Mouse (Mus musculus): ENCODE data around the gene Pard3.

The Pard3 gene

DNA sequence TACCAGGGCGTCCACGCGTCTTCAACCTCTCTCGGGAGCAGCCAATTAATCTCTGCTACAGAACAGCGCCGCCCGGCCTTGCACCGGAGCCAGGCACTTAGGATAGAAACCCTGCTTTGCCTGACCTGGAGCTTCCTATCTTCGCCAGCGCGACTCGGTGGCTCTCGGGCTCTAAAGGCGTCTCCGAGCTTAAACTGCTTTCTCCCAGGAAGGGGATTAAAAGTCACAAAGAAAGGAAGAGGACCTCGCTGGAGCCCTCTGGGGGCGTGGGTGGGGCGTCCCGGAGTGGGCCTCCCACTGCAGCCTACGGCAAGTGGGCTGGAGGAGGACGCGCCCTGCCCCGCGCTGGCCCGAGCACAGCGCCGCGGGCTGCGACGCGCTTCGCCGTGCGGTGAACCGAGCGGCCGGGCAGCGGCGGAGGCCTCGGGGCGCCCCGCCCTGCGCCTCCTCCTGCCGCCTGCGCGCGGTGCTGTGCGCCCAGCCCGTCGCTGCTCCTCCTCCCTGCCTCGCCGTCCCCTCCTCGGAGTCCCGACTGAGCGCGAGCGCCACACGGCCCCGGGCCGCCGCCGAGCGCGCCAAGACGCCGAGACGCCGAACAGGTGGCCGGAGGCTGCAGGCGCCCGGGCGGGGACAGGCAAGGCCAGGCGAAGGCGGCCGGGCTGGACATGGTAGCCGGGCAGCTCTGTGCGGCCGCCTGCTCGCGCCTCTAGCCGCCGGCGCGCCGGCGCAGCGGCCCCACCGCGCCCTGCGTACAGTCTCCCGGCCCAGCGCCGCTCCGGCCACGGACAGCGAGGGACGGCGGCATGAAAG lies at the start of gene Pard3:
Gene Pard3, plus strand, starts transcription at position 343 of the 810 bp plus-strand sequence.
- DNase-seq (ENCODE audit: low spot score in 2 of 2) = no peak

DNA sequence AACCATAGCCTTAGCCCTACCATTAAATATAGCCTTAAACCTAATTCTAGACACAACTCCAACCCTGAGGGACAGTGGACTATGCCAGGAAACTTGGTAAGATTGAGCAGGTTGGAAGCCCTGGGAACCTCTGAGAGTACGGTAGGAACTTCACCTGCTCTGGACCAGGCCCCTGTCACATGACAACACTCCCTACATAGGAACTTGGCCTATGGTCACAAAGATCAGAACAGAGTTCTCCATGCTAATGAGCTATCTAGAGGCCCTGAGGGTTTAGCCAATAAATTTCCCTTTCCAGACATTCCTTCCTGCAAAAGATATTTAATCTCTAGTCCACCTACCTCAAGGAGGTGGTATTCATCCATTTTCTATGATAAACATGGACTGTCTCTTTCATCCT lies 41.9 kb upstream of the Pard3 start:
- DNase-seq (ENCODE audit: low spot score in 2 of 2) = no peak

DNA sequence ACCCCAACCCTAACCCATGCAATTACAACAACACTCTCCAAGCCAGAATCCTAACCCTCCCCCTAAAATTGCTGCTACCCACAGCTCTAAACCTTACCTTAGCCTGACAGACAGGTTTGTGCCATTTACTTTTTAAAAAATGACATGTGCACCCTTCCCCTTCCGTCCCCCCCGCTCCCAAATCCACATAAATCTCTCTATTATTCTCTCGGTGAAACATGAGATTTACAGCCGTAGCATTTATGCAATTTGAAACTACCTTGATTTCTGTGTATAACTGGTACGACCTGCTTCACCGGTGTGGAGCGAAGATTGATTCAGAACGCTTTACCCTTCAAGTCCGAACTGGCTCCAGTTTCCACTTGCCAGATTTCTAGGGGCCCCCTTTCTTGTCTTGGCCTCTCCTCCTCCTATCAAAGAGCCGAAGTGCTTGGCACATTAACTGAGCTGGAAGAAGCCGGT lies 38.4 kb upstream of the Pard3 start:
- no peak for DNase-seq (ENCODE audit: low spot score in 2 of 2)

DNA sequence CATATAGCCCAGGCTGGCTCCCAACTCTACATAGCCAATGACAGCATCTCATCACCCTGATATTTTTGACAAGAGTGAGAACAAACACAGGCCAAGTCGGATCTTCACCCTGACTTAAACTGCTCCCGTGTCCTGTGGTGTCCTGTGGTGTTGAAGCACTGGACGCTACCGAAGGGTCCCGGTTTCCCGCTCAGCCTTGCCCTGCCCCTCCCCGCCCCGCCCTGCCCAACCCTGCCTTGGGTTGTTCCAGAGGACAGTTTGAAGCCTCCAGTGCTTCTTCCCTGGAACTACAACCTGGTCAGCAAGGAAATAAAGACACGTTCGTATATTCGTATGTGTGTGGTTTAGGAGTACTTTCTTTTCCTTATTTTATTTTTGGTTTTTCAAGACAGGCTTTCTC lies 37.9 kb upstream of the Pard3 start:
- no peak for DNase-seq (ENCODE audit: low spot score in 2 of 2)

DNA sequence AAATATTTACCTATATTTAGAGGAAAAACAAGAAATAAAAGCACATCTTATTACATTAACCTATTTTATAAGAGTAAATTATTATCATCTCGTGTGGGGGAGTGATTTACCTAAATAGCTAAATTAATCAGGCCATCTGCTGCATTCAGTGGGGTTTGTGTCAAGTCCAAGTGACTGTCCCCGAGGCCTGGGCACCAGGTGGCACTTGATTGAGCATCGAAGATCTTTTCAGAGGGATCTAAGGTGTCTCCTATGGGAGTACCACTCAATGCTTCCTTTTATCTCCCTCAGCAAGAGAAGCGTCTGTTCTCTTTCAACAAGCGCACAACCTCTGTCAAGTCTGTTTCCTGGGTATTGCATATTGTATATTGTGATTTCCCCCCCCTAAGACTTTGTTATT lies 32.2 kb upstream of the Pard3 start:
- no peak for DNase-seq (ENCODE audit: low spot score in 2 of 2)

DNA sequence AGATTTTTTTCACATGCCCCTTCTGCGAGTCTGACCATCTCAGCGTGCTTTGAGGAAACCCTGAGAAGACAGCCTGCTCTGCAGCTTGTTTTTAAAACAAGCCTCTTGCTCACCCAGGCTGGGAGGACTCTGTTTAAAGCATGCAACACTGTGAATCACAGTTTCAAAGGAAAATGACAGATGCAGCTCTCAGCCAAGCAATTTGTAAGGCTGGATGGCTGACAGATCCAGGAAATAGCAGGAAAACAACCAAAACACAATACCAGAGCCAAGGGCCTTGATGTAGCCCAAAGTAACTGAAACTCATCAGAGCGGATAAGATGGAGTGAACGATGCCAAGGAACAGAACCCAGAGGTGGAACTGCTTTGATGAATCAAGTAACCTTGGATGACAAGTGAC lies 24.8 kb upstream of the Pard3 start:
- DNase-seq (ENCODE audit: low spot score in 2 of 2) = no peak

DNA sequence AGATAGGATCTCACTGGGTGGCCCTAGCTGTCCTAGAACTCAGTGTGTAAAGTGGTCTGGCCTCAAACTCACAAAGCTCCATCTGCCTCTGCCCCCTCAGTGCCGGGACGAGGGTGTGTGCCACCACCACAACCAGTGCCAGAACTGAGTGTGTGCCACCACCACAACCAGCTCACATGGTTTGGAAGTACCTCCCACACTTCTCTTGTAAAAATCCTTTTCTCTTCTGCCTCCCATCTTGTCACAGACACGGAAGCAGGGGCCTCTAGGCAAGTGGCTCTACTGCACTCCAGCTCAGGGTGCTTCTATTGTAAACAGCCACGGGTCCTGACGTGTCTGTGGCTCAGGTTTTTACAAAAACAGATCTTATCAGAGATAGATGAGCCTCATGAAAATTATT lies 13.7 kb upstream of the Pard3 start:
- DNase-seq (ENCODE audit: low spot score in 2 of 2) = no peak

DNA sequence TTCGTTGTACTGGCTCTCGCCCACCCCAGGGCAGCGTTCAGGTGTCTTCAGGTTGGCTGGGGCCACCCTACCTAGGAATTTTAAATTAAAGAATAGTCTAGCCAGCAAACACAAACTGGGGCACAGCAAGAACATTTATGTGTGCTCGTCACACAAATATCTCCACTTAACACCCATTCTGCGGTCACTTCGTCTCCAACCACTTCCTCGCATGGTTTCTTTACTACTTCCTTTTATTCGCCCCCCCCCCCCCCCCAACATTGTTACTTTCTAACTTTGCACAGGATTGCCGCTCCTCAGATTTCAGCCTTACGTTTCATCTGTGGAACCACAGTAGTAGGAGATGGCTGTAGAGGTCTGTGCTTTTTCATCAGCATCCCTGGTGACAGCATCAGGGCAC lies 11.6 kb upstream of the Pard3 start:
- no peak for DNase-seq (ENCODE audit: low spot score in 2 of 2)

DNA sequence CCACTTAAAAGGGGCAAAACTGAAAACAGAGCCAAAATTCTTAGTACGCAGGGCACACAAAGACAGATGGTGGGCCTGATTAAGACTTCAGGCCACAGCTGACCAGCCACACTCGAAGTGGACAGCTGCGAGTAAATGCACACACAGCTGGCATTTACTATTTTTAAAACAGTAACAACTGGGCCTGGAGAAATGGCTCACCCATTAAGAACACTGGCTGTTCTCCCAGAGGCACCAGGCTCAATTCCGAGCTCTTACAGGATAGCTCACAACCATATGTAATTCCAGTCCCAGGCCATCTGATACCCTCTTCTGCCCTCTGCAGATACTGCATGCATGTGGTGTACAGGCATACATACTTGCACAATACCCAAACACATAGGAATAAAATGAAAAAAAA lies 8.6 kb upstream of the Pard3 start:
- DNase-seq (ENCODE audit: low spot score in 2 of 2) = no peak

DNA sequence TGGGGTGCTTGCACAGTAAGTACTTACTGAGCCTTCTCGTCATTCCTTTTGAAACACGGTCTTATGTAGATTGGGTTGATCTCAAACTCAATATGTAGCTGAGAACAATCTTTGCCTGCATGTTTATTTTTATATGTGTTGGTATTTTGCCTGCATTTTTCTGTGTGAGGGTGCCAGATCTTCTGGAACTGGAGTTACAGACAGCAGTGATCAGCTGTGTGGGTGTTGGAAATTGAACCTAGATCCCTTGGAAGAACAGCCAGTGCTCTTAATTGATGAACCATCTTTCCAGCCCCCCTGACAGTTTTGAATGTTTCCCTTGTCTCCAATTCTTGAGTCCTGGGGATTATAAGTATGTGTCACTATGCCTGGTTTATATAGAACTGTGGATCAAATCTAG lies 4.9 kb upstream of the Pard3 start:
- DNase-seq (ENCODE audit: low spot score in 2 of 2) = no peak

DNA sequence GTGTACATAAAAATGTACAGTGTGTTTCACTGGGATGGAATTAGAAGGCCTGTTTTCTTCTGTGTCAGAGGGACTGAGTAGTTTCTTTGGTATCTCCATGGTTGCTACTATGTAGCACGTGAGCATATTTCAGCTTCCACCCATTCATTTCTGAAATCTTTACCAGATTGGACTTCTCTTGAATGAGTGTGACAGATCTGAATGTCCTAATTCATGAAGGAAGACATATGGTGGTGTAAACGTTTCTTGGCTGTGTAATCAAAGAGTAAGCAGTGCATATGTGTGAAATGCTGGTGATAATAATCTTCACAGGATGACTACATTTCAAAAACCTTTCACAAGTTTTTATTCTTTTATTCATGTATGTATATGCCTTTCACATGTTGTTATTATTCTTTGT lies 3.9 kb upstream of the Pard3 start:
- no peak for DNase-seq (ENCODE audit: low spot score in 2 of 2)

DNA sequence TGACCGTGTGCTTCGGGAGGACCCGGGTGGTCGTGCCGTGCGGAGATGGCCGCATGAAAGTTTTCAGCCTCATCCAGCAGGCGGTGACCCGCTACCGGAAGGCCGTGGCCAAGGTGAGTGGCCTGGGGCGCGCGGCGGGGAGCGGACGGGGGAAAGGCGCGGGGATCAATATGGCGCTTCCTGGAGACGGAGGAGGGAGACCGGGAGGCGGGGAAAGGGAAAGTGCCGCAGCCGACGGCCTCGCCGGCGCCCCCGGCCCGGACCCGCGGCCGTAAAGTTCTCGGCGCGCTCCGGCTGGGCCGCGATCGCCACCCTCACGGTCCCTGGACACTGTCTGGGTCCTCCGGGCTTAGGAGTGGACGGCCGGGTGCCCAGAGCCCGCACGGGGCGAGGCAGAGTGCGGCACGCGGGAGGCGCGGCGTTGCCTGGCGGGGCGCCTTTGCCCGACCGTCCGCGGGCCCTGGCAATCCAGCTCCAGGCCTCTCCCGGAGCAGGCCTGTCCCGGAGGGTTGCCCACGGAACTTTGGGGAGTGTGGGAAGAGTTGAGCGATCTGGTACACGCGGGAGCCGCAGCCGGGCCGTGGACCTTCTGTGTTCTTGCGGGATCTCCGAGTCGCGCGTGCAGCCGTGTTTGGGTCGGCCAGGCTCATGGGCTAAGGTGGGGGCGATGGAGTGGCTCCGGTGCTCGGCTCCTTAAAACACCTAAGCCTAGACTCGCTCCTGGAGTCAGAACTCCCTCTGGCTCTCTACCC lies 844 bp downstream of the Pard3 start:
- no peak for DNase-seq (ENCODE audit: low spot score in 2 of 2)

DNA sequence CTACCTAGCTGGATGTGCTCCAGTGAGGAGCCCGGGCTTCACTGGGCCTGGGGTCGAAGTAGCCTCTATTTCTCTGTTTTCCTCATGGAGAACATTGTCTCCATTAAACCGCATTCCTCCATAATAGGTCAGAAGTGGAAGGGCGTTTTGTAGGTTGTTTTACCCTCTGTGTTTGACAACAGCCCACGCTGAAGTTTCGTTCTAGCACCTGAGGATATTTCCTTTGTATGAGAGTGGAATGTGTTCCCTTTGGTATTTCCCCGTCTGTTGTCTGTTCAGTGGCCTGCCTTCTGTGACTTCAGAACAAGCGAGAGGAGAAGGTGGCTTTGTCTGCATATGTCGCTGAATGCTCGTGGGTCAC lies 1.4 kb downstream of the Pard3 start:
- DNase-seq (ENCODE audit: low spot score in 2 of 2) = no peak

DNA sequence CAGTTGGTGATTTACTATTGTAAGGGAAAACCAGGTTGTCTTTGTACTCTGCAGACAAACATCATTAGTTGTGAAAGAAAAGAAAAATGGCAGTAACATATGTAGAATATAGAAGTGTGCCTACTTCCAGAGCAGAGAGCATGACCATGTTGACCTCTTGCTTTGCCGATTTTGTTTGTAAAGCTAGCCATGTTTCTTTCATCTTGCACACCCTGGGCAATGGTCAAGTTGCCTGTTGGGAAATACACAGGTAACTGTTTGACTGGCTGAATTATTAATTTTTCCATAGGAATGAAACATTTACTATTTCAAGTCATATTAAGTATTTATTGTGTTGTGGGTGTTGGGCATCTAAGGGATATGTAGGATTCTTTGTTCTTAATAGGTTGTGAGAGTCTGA lies 2.1 kb downstream of the Pard3 start:
- no peak for DNase-seq (ENCODE audit: low spot score in 2 of 2)

DNA sequence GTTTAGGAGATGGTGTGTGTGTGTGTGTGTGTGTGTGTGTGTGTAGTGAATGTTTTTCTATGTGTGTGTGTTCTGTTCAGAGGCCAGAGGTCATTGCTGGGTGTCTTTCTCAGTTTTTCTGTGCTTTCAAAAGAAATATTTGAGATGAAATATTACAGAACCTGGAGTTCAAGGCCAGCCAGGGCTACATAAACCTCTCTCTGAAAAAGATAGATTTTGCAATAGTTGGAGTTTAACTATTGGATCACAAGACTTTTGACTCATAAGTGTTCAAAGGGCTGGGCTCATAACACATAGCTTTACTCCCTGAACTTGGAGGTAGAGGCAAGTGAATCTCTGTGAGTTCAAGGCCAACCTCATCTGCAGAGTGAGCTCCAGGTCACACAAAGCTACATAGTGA lies 2.8 kb downstream of the Pard3 start:
- no peak for DNase-seq (ENCODE audit: low spot score in 2 of 2)

DNA sequence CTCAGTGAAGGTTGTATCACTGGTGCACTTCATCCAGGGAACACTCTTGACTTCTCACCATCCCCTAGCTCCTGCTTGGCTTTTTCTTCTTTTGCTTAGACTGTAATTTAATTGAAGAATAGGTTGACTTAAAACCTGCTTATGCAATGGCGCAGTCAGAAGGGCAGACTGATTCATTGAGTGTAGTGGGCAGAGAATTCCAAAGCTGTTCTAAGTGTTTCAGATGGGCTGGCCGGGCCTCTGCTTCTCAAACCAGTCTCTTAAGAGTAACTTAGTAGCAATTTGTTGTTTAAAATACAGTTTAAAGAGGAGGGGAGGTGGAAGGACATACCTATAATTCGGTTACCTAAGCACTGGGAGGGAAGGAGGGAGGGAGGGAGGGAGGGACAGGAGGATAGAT lies 5.0 kb downstream of the Pard3 start:
- no peak for DNase-seq (ENCODE audit: low spot score in 2 of 2)

DNA sequence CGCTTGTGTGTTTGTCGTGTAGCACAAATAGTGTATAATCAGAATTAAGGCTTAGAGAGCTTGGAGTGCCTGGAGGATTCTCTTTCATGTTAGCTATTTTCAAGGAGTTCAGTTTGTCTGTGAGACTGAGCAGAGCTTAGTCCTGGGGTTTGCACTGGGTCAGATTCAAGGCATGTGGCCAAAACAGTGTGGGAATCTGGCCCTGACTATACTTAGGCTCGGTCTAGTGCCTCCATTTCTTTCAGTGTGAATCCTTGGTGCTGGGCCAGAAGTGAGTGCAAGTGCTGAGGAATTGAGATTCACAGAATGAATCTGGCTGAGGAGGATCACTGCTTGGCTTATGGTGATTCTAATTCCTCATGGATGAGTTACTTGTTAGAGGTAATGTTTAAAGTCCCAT lies 6.5 kb downstream of the Pard3 start:
- DNase-seq (ENCODE audit: low spot score in 2 of 2) = no peak

DNA sequence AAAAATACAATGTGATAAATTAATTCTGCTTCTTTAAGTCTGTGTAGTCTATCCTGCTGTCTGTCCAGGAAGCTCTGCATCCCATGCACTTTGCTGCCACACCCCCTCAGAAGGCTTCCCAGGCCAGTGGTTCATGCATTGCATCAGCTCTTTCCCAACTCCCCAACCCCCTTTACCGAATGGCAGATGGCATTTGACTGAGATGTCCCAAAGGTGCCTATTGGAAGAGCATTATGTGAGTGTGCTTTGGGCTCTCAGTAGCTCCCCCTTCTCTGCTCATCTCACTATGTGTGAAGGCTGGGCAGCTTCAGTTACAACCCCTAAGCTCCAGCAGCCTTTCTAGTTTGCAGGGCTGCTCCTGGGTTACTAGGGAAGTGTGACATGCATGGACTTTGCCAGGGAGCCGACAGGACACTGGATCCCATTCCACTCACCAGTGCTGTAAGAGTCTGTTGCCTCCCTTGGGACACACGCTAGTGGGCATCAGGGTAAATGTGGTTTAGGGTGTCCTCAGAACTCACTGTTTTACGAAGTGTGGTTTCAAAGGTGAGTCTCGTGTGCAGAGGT lies 9.4 kb downstream of the Pard3 start:
- no peak for DNase-seq (ENCODE audit: low spot score in 2 of 2)

DNA sequence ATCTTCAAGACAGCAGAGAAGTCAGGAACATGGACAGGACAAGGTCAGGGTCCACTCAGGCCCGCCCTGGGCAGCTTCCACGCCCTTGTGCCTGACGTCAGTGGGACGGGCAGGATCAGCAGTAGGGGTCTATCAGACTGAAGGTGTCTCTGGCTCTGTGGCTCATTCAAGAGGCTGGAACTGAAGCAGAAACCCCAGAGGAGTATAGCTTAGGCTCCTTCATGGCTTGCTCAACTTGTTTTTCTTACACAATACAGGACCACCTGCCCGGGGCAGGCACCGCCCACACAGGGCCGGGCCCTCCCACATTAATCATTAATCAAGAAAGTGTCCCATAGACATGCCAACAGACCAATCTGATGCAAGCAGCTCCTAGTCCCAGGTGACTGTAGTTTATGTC lies 12.8 kb downstream of the Pard3 start:
- no peak for DNase-seq (ENCODE audit: low spot score in 2 of 2)

DNA sequence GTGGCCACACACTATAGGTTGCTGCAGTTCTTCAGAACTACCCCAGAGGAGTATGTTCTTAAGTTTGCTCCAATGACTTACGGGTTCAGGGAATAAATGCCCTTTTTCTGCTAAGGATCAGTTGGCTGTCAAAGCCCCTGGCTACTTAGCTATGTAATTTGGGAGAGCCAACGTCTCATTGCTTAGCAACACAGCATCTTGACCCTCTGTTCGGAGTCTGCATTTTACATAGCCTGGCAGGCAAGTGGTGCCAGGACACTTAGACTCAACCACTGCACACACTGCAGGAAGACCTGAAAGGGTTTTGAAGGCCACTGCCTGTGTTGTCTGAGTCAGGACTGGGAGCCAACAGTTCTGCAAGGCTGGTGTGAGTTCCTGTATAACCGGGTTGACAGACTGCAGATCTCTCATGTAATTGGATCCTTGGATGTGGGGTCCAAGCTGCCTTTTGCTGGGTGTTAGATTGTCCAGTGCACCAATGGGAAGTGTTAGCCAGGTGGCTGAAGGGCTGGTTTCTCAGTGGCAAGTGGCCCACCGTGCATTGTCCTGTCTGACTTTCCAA lies 15.6 kb downstream of the Pard3 start:
- no peak for DNase-seq (ENCODE audit: low spot score in 2 of 2)

DNA sequence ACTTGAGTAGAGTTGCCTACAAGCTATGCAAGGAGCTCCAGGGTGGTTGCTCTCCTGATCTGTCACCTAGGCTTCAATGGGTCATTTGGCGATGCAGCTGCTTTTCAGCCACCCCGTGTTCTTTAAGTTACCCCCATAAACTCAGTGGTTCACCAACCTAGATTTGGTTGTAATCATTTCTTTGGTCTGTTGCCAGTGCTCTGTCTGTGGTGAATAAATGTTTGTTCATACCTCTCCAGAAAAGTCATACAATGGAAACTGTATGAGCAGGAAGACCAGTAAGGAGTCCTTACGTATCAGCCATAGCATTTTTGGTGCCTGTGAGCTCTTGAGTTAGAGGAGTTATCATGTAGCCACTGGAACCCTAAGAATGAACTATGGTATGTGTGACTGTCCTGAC lies 17.6 kb downstream of the Pard3 start:
- DNase-seq (ENCODE audit: low spot score in 2 of 2) = no peak

DNA sequence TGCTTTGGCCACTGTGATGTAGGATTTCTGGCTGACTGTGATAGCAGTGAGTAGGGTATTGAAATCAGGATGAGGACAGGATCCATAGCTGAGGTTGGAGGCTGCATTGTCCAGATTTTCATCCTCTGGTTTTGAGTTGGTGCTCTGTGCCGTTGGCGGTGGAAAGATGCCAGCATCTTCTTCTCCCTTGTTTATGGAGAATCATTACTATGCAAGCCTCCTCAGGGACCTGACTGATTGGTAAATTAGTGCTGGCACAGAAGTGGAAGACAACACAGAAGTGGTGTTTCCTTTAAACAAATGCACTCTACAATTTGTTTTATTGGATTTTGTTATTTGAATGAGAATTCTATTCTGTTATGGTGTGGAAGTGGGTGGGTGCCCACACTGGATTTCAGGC lies 18.8 kb downstream of the Pard3 start:
- no peak for DNase-seq (ENCODE audit: low spot score in 2 of 2)

DNA sequence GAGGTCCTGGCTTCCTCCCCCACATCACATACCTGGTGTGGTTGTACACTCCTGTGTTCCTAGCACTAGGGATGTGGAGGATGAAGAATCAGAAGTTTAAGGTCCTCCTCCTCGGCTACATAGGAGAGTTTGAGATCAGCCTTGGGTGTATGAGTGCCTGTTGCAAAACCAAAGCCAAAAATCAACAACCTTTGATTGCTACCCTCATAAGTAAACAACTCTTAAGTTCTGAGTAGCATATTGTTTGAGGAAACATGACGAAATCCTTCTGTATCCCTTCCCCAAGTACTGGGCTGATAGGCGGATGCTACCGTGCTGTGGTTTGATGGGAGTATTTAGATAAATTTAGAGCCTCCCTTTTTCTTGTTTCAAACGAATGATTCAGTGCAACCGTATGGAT lies 20.9 kb downstream of the Pard3 start:
- DNase-seq (ENCODE audit: low spot score in 2 of 2) = no peak
